Mouse (Mus musculus) erythroblast, embryonic 14.5 days (primary cell): Measurements from ENCODE around the gene Tmem97.

Experiments used
- GATA1 ChIP-seq: IDR thresholded peaks from 2 replicates; pipeline ENCODE4 v1.6.1; 2012; ENCODE audit warnings: low read length, inconsistent platforms, mixed read lengths
- TAL1 ChIP-seq: IDR thresholded peaks from 3 replicates; pipeline ENCODE4 v1.6.1; 2012; ENCODE audit warnings: low read length, inconsistent platforms, mixed read lengths

DNA sequence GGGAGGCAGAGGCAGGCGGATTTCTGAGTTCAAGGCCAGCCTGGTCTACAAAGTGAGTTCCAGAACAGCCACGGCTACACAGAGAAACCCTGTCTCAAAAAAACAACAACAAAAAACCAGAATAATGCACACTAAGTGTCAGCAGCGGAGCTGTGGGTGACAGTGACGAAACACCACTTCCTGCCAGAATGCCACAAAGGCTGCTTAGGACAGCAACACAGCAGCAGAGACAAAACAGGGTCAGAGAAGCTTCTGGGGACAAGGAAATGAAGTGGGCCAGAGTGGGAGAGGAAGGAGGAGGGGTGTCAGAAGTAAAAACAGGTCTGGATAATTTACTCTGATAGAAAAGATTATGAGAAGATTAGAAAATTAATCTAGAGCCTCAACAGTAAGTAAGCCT, 49.5 kb upstream of the Tmem97 start:
- TF ChIP-seq GATA1 (no peak), TAL1 (no peak)
